Mouse (Mus musculus): ENCODE measurements around the gene Fmo1.

Gene Fmo1

DNA sequence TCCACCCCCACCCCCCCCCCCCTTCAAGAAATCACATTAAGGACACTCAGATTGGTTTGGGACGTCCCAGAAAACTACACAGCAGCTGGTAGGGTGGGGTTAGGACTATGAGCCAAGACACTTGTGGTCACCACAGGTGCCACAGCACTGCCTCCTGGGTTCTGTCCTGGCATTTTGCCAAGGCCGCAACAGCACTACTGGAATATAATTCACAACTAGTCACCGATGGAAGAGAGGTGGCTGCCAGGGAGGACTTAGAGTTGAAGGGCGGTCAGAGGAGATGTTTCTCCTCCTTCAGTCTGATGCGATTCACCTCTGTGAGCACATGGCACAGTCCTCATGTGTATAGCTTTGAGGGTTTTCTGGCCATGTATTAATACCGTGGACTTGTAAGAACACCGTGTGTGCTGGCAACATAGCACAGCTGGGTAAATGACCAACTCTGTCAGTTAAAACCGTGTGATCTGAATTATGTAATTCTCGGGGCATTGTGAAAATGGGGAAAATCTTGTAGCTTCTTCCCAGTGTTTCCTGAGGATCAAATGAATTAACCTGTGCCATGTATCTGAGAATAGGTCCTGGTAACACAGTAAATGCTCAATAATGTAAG lies 6.3 kb downstream of the Fmo1 start:
- DNase-seq: no peak

DNA sequence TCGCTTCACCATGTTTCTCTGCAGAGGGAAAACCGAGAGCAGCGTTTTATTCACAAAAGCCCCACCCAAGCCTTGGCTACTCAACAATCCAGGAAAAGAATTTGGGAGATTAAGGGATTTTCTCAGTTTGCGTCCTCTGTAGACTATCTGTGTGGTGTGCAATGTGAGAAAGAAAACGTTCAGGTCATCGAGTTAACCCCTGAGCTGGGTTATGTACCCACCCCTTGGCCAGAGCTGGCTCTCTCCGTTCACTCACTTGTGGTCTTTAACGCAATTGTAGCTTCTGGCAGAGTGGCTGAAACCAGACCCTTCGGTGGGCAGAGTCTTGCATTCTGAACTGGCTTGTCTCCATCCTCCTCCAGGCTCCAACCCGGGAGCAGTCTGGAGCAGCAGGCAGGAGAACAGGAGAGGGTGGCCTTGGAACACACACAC lies 6.8 kb downstream of the Fmo1 start:
- no peak for DNase-seq

DNA sequence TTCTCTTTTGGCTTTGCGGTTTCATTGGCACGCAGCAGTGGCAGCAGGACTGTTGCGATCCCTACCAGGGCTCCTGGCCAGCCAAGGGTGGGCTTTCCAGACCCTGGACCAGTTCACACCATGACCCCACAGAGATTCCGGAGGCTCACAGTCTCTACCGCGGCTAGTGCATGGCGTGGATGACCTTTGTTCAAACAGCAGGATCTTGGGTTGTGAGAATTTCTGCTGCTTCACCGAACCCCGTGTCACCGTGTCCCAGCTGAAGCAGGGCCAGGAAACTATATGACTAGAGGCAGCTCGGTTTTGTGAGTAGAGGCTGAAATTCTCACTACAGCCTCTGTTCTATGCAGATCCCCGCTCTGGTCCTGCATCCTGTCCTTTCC lies 7.7 kb downstream of the Fmo1 start:
- no peak for DNase-seq

DNA sequence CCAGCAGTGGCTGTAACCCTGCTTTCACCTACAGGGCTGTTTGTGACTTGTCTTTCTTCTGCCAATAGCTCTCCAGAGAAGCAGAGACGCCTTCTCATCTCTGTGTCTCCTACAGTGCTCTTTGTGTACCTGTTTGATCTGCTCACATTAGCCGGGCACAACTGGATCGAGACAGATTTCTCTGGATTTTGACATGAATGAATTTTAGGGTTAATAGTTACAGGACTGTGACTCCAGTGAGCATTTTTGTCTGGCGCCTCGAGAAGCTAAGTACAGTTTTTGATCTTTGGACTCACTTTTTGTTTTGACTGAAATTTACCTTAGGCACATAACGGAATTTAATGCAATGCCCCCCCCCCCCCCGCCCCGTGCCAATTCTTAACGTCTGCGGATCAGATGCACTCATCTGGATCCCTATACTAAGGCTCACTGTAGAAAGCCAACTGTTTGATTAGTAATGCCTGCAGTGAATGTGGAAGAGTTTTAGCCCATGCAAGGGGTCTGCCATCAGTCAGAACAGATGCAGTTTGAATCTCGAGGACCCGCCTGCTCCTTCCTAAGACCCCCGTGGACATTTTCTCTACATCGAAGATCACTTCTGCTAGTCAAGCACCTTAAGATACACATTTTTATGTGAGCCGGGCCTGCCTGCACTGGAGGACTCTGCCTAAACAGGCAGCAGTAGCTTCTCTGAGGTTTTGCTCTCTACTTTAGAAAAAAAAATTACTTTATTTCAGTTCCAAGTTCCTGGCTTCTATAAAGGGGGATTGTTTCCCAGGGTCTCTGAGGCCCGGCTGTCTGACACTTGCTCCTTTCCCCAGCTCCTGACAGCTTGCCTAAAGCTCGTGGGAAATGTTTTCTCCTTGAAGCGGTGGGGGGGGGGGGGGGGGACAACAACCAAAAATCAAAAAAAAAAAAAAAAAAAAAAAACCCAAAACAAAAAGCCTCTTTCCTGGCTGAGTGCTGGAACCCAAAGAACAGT lies 8.4 kb downstream of the Fmo1 start:
- no peak for DNase-seq

DNA sequence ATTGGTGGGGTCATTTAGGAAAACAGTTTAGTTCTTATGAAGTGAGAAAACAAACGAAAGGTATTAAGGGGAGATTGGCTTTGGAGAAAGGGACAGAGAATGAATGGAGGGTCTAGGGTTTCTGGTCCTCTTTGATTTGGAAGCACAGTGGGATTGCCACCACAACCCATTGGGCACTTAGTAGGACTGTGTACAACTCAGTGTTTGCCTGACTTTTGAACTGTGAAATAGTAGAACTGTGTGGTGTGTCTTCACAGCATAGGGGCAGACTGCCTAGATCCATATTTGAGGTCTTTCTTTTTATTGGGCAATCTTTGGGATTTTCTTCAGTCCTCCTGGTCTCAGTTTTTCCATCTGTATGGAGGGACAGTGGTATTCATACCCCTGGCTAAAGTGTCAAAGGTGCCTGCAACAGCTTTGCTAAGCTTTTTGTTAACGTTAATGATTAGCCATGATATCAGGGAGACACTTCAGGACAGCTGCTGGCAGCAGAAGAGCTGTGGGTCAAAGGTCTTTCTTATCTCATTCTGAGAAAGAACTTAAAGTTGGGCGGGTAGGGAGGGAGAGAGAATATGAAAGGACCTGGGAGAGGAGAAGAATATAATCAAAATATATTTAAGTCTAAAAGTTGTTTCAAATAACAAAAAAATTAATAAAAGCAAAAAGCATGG lies 12.5 kb downstream of the Fmo1 start:
- DNase-seq: no peak

DNA sequence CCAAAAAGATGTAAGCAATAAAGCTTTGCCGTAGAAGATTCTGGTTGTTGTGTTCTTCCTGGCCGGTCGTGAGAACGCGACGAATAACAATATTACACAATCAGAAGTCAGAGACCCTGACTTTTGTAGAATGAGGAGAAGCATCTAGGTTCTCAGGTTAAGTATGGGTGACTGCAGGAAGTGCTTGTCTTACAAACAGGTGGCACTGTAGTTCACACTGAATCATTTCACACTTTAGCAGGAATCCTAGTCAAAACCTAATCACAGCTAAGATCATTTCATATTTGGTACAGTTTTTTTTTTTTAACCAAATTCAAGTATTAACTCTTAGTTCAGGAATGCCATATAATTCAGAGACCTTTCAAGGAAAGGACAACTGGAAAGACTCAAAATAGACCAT lies 18.9 kb downstream of the Fmo1 start:
- no peak for DNase-seq

DNA sequence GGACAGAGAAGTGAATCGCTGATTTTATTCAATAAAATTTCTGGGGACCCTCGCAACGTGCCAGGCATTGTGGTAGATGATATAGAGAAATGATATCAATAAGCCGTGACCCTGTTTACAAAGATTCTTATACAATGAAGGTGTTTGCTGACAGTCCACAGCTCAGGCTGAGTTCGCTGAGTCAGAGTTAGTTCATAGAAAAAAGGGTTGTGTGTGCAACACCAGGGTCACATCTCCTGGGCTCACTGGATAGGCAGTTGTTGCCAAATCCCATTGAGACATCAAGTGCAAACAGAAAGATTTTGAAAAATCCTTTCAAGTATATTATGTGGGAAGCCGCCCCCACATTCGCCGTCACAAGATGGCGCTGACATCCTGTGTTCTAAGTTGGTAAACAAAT lies 26.2 kb downstream of the Fmo1 start:
- no peak for DNase-seq

DNA sequence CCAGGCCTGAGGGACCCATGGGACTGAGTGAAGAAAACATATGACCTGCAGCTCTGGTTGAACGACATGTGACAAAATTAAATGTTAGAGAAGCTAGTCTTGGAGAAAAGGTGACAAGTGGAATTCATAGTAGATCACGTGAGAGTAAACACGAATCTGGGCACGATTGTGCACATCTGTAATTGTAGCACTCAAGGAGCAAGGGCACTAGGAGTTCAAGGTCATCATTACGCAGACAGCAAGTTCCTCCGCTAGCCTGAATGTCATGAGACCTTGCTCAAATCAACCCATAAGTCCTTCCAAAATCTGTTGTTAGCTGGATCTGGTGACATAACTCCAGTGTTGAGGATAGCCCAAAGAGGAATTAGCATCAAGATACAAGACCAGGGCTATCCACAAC lies 27.4 kb downstream of the Fmo1 start:
- no peak for DNase-seq

DNA sequence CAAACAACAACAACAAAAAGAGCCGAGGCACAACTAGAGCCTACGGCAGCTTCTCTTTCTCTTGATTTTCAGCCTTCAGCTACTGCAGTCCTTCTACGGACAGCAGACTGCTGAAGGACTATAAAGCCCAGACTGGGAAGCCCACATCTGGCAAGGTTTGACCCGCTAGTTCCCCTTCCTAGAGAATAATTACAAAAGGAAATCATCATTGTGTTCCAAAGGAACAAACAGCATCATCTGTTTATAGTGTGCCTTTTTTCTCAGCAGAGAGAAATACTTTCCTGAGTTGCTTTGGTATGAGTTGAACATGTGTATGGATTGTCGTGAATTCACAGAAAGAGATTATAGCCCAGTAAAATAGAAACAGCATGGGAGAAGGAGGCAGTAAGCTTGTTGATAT lies 32.1 kb downstream of the Fmo1 start:
- DNase-seq: no peak

DNA sequence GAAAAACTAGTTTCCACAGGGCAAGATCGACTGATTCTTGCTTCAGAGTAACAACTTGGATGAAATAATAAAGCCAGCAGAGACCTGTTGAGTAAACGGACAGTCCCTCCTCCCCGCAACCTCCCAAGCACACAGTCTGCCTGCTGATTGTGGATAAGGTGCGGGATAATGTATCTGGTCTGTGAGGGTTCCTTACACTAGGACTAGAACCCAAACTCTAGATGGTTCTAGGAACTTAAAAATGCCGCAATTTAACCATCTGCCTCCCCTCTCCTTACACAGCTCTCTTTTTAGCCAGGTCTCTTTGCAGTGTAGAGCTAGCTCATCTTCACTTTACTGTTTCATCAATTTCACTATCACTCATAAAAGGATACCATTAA lies 33.8 kb downstream of the Fmo1 start:
- DNase-seq: no peak

DNA sequence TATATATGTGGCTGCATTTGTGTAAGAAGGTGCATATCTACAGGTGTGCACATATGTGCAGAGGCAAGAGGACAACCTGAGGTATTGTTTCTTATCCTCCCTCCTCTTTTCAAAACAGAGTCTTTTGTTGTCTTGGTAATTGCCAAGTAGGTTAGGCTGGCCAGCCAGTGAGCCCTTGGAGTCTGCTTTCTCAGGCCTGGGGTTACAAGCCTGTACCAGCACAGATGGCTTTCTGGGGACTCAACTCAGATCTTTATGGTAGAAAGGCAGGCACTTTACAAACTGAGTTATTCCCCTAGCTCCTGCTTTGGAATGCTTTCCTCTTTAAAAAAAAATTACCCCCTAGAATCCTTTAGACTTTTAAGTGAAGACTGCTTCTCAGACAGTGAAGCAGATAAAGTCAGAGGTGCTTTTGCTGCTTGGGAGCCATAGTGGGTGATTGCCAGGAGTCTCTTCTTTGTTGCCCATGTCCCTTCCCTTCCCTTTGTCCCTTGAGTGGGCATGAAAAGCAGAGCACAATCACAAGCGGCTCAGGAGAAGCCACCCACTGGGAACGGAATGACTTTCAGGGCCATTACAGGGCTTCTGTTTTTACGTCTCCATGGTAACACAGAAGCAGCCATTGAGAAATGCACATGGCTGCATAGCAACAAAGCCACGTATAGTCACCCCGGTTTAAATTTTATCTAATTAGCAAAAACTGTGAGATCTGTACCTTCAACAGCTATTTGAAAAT lies 34.4 kb downstream of the Fmo1 start:
- DNase-seq: no peak

DNA sequence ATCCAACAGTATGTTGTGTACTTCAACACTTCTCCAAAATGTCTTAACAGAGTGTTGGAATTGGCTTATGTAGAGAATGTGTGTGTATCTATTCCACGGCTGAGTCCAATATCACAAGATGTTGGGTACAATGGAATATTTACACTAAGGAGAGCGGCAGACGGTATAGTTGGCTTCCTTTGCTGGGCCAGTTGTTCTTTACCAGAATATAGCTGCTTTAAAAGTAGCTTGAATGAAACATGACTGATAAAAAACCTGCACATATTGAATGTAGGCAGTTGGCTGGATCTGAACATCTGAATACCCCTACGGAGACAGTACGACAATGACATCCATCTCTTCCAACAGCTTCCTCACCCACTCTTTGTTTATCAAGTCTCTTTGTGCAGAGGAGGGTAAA lies 47.1 kb downstream of the Fmo1 start:
- DNase-seq: peak; percentile 11

DNA sequence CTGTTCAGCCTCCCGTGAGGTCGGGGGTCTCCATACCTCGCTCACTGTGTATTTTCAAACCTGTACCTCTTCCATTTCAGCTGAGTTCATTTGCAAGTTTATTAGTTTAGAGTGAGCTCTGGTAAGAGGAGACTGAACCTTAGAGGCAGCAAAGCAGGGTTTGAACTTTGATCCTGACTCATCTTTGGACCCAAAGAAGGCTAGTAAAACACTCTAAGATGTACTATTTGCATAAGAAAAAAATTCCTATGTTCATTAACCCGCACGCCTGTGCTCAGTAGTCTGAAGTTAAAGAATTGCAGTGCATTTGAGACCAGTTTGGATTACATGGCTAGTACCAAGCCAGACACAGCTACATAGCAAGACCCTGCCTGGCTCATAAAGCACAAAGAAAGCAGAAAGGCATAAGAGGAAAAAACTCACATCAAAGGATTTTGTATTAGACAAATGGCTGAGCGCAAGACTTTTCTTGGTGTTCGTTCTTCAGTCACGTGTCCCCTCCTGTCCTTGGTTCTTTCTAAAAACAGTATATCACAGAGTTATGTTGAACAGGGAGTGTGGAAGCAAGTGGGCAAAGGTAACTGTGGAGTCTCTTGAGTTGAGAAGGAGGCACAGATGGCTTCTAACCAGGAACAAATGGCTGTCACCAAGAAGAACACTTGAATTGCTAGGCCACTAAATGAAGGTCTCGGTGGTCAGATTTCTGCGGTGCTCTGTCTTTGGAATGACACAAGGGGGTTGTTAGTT lies 50.9 kb downstream of the Fmo1 start:
- no peak for DNase-seq

DNA sequence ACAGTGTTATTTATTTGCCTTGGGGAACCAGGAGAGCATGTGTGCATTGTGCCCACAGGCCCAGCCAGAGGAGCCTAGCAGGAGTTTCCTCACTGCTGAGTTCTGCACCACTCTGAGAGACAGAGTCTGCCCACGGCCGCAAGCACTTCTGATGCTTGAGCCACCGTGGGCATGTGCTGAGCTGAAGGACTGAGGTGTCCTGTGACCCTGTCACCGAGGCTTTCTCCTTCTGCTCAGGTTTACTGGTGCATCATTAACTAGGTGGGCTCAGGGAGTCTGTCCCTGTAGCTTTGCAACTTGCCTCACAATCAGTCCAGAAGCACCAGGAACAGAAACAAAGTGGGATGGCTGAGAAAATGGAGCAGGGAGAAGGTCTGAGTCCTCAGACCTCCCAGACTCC lies 51.5 kb downstream of the Fmo1 start:
- no peak for DNase-seq

DNA sequence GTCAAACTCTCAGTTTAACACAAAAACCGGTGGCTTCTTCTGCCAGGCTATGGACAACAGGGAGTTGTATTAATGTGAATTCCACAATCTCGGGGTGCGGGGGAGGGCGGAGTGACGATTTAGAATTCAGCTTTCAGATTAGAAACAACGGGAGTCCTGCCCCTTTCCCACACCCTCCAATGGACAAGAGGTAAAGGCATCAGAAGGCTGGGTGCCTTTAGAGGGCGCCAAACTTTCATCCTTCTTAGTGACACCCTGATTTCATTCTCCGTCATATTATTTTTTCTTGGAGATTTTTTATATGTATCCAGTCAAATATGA lies 52.6 kb downstream of the Fmo1 start, which contains the start of gene Fmo4:
Gene Fmo4, minus strand, starts transcription at position 137 of the 321 bp plus-strand sequence.
- peak; percentile 4 for DNase-seq

DNA sequence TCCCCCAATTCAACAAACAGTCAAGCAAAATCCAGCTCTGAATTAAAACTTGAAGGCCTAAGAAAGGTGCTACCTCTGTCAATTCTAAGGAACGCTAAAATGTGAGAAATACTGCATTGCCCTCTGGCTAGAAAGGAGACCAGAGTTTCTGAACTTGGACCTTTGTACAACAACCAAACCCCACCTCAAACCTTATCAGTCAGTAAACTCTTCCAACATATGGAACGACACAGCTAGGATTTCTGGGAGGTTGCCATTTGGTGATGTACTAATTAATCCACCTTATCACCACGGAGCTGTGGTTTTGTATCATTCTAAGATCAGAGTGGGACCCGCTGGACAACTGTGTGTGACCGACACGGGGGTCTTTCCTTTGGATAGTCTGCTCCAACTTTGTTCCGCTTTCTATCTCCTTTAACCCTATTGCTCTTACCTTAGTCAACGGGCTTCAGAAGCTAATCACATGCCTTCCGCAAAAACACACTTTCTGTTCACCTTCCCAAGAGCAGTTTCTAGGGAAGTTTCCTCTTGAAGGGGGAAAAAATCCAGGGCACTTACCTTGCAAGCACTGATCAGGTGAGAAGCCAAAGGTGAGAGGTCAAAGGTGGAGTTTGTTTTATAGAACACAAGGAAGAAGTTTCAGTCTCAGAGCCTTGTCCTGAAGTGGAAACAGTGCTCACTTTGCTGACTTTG lies 53.1 kb downstream of the Fmo1 start:
- no peak for DNase-seq

DNA sequence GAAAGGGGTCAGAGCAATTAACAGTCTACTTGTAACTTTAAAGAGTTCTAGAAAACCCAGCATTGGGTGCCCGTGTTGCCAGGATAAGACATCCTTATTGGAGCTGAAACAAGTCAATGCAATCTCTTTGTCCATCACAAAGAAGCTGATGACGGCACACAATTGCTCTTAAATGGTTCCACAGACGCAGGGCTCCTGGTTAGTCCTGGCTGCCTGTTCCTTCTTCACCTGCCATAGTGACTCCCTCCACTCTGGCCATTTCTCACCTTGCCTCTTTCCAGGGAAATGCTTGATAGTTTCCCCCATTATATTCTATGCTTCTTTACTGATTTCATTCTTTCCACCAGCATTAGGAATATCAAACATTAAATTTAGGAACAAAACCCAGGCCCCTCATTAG lies 57.9 kb downstream of the Fmo1 start:
- no peak for DNase-seq

DNA sequence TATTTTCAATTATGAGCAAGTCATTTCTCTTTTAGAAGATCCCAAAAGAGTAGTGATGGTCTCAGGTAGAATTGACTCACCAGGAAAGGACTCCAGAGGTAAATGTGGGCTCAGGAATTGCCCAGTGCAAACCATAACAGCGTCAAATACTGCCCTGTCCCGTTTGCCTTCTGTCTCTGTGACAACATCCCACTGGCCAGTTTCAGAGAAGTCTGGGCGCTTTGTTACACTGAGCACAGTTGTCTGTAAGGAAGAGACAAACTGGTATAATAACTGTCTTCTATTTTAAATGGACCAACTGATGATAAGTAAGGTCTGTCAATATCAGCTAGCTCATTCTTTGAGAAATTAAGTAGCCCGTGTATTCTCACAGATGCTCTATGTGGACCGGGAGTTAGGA lies 59.0 kb downstream of the Fmo1 start:
- DNase-seq: no peak

DNA sequence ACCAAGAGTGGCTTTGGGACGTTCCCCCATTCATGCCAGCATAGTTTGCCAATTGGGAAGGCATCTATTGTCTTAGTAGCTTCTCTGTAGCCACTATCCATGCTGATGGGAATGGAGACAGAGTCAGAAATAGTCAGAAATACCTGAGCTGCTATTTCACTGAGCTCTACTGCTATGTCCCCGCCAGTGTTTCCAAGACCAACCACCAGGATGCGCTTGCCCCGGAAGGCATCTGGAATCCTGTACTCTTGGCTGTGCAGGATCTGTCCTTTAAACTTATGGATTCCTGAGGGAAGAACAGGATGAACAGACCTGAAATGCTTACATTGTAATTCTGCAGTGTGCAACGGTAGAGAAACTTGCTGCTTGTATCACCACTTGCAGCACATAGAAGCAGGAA lies 61.4 kb downstream of the Fmo1 start:
- DNase-seq: no peak

DNA sequence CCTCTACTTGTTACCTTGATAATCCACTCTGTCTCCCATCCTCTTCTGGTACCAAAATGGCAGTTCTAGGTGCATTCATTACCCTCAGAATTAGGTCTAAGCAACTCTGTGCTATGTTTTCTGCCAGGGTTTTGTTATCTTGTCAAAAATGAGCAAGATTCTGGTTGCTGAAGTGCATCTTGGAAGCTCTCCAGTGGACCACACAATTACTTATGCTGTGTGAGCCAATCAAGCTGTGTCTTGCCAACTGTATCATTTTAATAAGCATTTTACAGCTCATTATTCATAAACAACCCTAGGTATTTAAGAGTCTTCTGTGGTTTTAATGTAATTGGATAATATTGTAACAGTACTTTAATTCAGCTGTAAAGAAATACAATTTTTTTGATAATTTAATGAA lies 70.0 kb downstream of the Fmo1 start:
- DNase-seq: no peak

DNA sequence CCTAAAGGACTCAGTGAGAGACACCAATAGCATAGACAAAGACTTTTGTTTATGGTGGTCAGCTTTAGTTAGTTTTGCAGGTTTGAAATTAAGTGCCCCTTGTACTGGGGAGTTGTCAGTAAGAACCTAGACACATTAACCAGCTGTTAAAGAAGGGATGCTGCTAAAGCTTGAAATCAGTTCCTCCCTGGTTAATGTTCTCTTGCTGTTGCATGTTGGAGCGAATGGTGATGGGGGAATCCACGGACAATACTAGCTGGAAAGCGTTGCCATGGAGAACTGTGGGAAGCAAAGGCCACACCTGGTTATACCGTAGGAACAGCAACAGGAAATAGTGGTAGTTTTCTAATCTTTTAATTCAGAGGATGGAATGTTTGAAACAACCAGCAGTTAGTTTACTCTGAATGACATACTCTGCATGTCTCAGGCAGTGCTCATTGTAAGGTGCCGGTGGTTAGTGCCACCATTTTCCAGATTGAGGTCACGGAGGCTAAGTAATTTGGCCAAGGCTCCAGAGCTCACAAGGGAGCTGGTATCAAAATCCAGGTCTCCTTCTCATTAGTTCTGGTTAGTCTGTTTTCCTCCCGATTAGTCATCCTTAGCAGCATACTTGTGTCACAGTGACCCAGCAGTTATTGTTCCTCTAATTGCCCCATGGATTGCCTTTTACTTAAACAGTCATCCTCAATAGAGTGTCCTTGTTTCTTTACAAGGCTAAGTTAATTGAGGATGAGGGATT lies 73.9 kb downstream of the Fmo1 start:
- DNase-seq: no peak
